Mouse (Mus musculus) kidney, adult 2 months (tissue): ENCODE data around the gene Psg23.

ENCODE experiments used
- CTCF ChIP-seq: fragments of 200-500 bp; conservative IDR thresholded peaks from 2 replicates; pipeline ENCODE4 v1.5.1; 2011; ENCODE audit warnings: low read depth, mild to moderate bottlenecking, control low read depth, low read length, moderate library complexity, mixed read lengths; ENCODE audit not compliant: insufficient read depth, insufficient read length
- POLR2A ChIP-seq: fragments of 200-500 bp; IDR thresholded peaks from one replicate; pipeline ENCODE4 v1.6.1; 2011; ENCODE audit warnings: low read depth, low read length, control low read depth

DNA sequence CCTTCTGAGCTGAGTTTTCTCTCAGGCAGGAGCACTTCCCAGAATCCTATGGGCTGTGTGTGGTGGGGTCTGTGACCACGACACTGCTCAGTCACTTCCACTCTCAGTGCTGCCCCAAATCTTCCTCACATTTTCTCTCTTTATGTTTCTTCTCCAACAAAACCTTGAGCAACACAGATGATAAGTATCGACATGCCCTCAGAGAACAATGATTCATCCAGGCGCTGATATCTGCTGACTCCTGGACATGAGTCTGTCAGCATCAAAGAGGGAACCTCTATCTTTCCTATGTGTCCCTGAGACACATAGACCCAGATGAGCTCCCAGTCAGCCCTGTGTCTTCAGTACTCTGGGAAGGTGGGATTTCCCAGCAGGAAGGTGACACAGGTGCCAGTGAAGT is 49.1 kb downstream of the Psg23 start, which contains the start of gene Psg27:
- TF ChIP-seq CTCF (no peak), POLR2A (no peak)
